Mouse (Mus musculus) hindbrain, embryonic 16.5 days (tissue): ENCODE results near the gene Vmn1r55. TPM values are rescaled to one million over a fixed set of nuclear protein-coding genes. Genes with fewer than 3 reads are reported as not detected.

Source experiments
- ATAC-seq: fragments of 200-750 bp; cut with Nextera tagmentation; 2 replicates; pipeline ENCODE4 v1.8.0; 2017; ENCODE audit warnings: moderate TSS enrichment, moderate library complexity
- H3K27ac ChIP-seq: fragments of 300-500 bp; sonication (generic); 2 replicates; pipeline ENCODE4 v1.5.1; 2014; ENCODE audit warnings: low read depth, mild to moderate bottlenecking, control low read depth, low read length, moderate library complexity
- H3K27me3 ChIP-seq: fragments of 300-500 bp; sonication (generic); replicated peaks from 2 replicates; pipeline ENCODE4 v1.6.1; 2014; ENCODE audit warnings: low read length; ENCODE audit not compliant: control insufficient read depth, insufficient read depth
- H3K36me3 ChIP-seq: fragments of 300-500 bp; sonication (generic); 2 replicates; pipeline ENCODE4 v1.6.1; 2014; ENCODE audit warnings: mild to moderate bottlenecking, low read length, moderate library complexity, mixed read lengths; ENCODE audit not compliant: control insufficient read depth, insufficient read depth
- H3K4me1 ChIP-seq: fragments of 300-500 bp; sonication (generic); 2 replicates; pipeline ENCODE4 v1.6.1; 2014; ENCODE audit warnings: low read depth, low read length; ENCODE audit not compliant: control insufficient read depth, insufficient read depth
- H3K4me2 ChIP-seq: fragments of 300-500 bp; sonication (generic); 2 replicates; pipeline ENCODE4 v1.6.1; 2014; ENCODE audit warnings: mild to moderate bottlenecking, low read length, control low read depth, moderate library complexity
- H3K4me3 ChIP-seq: fragments of 300-500 bp; sonication (generic); 2 replicates; pipeline ENCODE4 v1.5.1; 2014; ENCODE audit warnings: mild to moderate bottlenecking, low read length, control low read depth, moderate library complexity
- H3K9ac ChIP-seq: fragments of 300-500 bp; sonication (generic); 2 replicates; pipeline ENCODE4 v1.6.1; 2014; ENCODE audit warnings: low read depth, mild to moderate bottlenecking, control low read depth, low read length, moderate library complexity
- H3K9me3 ChIP-seq: fragments of 300-500 bp; sonication (generic); 2 replicates; pipeline ENCODE4 v1.6.1; 2014; ENCODE audit warnings: mild to moderate bottlenecking, low read length, moderate library complexity; ENCODE audit not compliant: control insufficient read depth
- WGBS: fragments of 180-500 bp; shearing (Covaris S2); extraction: QIAGEN DNeasy Blood & Tissue Kit; methylation state at CpG from one replicate; pipeline ENCODE4 v1.1.7; 2014; 5-methylcytosine and 5-hydroxymethylcytosine counted together
- polyA plus RNA-seq: library from polyadenylated mRNA; unstranded; fragments of >200 nt; fragmentation: Nextera tagmentation; extraction: Ambion mirVana; gene quantifications from 2 replicates; pipeline ENCODE4 v1.2.1, GENCODE M21; 2015

Vmn1r55 gene
- polyA plus RNA-seq, 1 experiment from 2014 or later: not detected

GRCm38 (mm10) chr7:5101066-5101663 is 48.3 kb downstream of the Vmn1r55 start:
- Histone ChIP-seq H3K27ac (no peak overlapping the region), H3K36me3 (peaks cover 15% of the 10 kb centered on the region), H3K9ac (no peak overlapping the region), H3K4me3 (no peak overlapping the region), H3K9me3 (no peaks in the 10 kb centered on the region), H3K27me3 (no peaks in the 10 kb centered on the region), H3K4me2 (no peak overlapping the region), H3K4me1 (no peaks in the 10 kb centered on the region)
- WGBS: 91% methylated on average over 10 of the region's 10 CpGs
- no peak; the same call in 1 of the 2 replicates for ATAC-seq

GRCm38 (mm10) chr7:5099796-5100195 is 49.7 kb downstream of the Vmn1r55 start:
- Histone ChIP-seq H3K27me3 (no peaks in the 10 kb centered on the region), H3K9ac (no peak overlapping the region), H3K4me3 (no peak overlapping the region), H3K36me3 (peaks cover 28% of the 10 kb centered on the region), H3K27ac (no peak overlapping the region), H3K4me1 (no peaks in the 10 kb centered on the region), H3K9me3 (no peaks in the 10 kb centered on the region), H3K4me2 (no peak overlapping the region)
- no peak for ATAC-seq
- WGBS: 88% methylated on average over 3 of the region's 3 CpGs

GRCm38 (mm10) chr7:5098769-5099168 is 50.7 kb downstream of the Vmn1r55 start:
- H3K4me3 ChIP-seq: no peak overlapping the region
- no peaks in the 10 kb centered on the region for H3K9me3 ChIP-seq
- H3K36me3 ChIP-seq: peaks cover 34% of the 10 kb centered on the region
- no peak overlapping the region for H3K4me2 ChIP-seq
- H3K9ac ChIP-seq: no peak overlapping the region
- no peaks in the 10 kb centered on the region for H3K27me3 ChIP-seq
- WGBS: 96% methylated on average over 5 of the region's 5 CpGs
- H3K4me1 ChIP-seq: no peaks in the 10 kb centered on the region
- no peak overlapping the region for H3K27ac ChIP-seq
- no peak for ATAC-seq

- Histone ChIP-seq H3K36me3 (peaks cover 37% of the 10 kb centered on the region), H3K4me3 (no peak overlapping the region), H3K9ac (no peak overlapping the region), H3K27me3 (no peaks in the 10 kb centered on the region), H3K9me3 (no peaks in the 10 kb centered on the region), H3K4me1 (no peaks in the 10 kb centered on the region), H3K27ac (no peak overlapping the region), H3K4me2 (no peak overlapping the region)
- WGBS: 87% methylated on average over 21 of the region's 21 CpGs
- ATAC-seq: no peak
These were observed 56.5 kb downstream of the Vmn1r55 start for GRCm38 (mm10) chr7:5092831-5093510.

- Histone ChIP-seq H3K4me1 (no peaks in the 10 kb centered on the region; the same call in 1 of the 2 replicates), H3K36me3 (peaks cover 33% of the 10 kb centered on the region), H3K4me3 (no peak overlapping the region), H3K9ac (no peak overlapping the region), H3K9me3 (no peaks in the 10 kb centered on the region), H3K27ac (no peak overlapping the region), H3K27me3 (no peaks in the 10 kb centered on the region), H3K4me2 (no peak overlapping the region)
- ATAC-seq: no peak
- 88% methylated on average over 6 of the region's 6 CpGs for WGBS
These were observed 57.1 kb downstream of the Vmn1r55 start for GRCm38 (mm10) chr7:5092381-5092780.

GRCm38 (mm10) chr7:5091008-5091728 is 58.3 kb downstream of the Vmn1r55 start:
- Histone ChIP-seq H3K9ac (no peak overlapping the region), H3K4me3 (no peak overlapping the region), H3K27me3 (no peaks in the 10 kb centered on the region), H3K27ac (no peak overlapping the region), H3K9me3 (no peaks in the 10 kb centered on the region), H3K4me2 (no peak overlapping the region), H3K36me3 (peaks cover 26% of the 10 kb centered on the region), H3K4me1 (no peaks in the 10 kb centered on the region; the same call in 1 of the 2 replicates)
- 90% methylated on average over 15 of the region's 15 CpGs for WGBS
- ATAC-seq: no peak

- no peak overlapping the region for H3K4me3 ChIP-seq
- H3K9me3 ChIP-seq: no peaks in the 10 kb centered on the region
- peaks cover 20% of the 10 kb centered on the region for H3K36me3 ChIP-seq
- no peak overlapping the region for H3K27ac ChIP-seq
- H3K9ac ChIP-seq: no peak overlapping the region
- no peaks in the 10 kb centered on the region; the same call in 1 of the 2 replicates for H3K4me1 ChIP-seq
- no peak overlapping the region for H3K4me2 ChIP-seq
- WGBS: 93% methylated on average over 15 of the region's 15 CpGs
- no peak for ATAC-seq
- H3K27me3 ChIP-seq: no peaks in the 10 kb centered on the region
These were observed 59.6 kb downstream of the Vmn1r55 start for GRCm38 (mm10) chr7:5089853-5090252.

GRCm38 (mm10) chr7:5087886-5088285 is 61.6 kb downstream of the Vmn1r55 start:
- H3K36me3 ChIP-seq: peaks cover 16% of the 10 kb centered on the region
- ATAC-seq: no peak

GRCm38 (mm10) chr7:5086921-5087440 is 62.5 kb downstream of the Vmn1r55 start:
- peaks cover 2% of the 10 kb centered on the region for H3K4me1 ChIP-seq
- no peaks in the 10 kb centered on the region for H3K9me3 ChIP-seq
- 71% methylated on average over 5 of the region's 5 CpGs for WGBS
- ATAC-seq: no peak
- H3K27me3 ChIP-seq: no peaks in the 10 kb centered on the region
- H3K4me2 ChIP-seq: no peak overlapping the region
- peaks cover 16% of the 10 kb centered on the region for H3K36me3 ChIP-seq
- H3K27ac ChIP-seq: no peak overlapping the region
- no peak overlapping the region for H3K9ac ChIP-seq
- H3K4me3 ChIP-seq: no peak overlapping the region

More at GRCm38 (mm10) chr7:5087886-5088285, 61.6 kb downstream of the Vmn1r55 start:
- H3K9me3 ChIP-seq: no peaks in the 10 kb centered on the region
- no peak overlapping the region for H3K27ac ChIP-seq
- no peaks in the 10 kb centered on the region for H3K27me3 ChIP-seq
- no peak overlapping the region for H3K4me2 ChIP-seq
- no peaks in the 10 kb centered on the region; the same call in 1 of the 2 replicates for H3K4me1 ChIP-seq
- no peak overlapping the region for H3K9ac ChIP-seq
- WGBS: 88% methylated on average over 4 of the region's 4 CpGs
- H3K4me3 ChIP-seq: no peak overlapping the region
